Mouse (Mus musculus): ENCODE results near the gene Cntnap1. TPM values are rescaled to one million over a fixed set of nuclear protein-coding genes. Genes with fewer than 3 reads are reported as not detected.
"Not testable (repeated sequence)": the region's sequence is repeated elsewhere in the genome, so short reads cannot be mapped to it uniquely, and the experiment has no call there.

Cntnap1 gene
- polyA plus RNA-seq, 1 experiment: 0.28 TPM

- no peaks in the 10 kb centered on the region for H3K79me3 ChIP-seq (ENCODE audit: low read depth)
- no peak overlapping the region for H3ac ChIP-seq (ENCODE audit: control insufficient read depth, insufficient read length, low read depth)
- no peak overlapping the region for H3K4me3 ChIP-seq (ENCODE audit: insufficient read depth, poor library complexity, severe bottlenecking)
- H3K27me3 ChIP-seq (ENCODE audit: control insufficient read depth, insufficient read depth, insufficient read length): no peaks in the 10 kb centered on the region
- TF ChIP-seq MYOG (IDR thresholded peaks at IDR 0.05; ENCODE audit: control insufficient read depth, extremely low read depth, insufficient read length) (no peak), MYOD1 (IDR thresholded peaks at IDR 0.05; ENCODE audit: control insufficient read depth, insufficient read length, low read depth) (no peak), MAX (IDR thresholded peaks at IDR 0.05) (no peak), CEBPB (IDR thresholded peaks at IDR 0.05; ENCODE audit: low read depth) (no peak), USF1 (IDR thresholded peaks at IDR 0.05; ENCODE audit: low read depth) (no peak), CTCF (IDR thresholded peaks at IDR 0.05; ENCODE audit: control insufficient read depth, insufficient read depth, insufficient read length) (no peak), FOSL1 (IDR thresholded peaks at IDR 0.05; ENCODE audit: insufficient read depth, low read length, poor library complexity, severe bottlenecking) (no peak)
- H3K36me3 ChIP-seq (ENCODE audit: control insufficient read depth, insufficient read depth): no peaks in the 10 kb centered on the region
- H3K79me2 ChIP-seq (ENCODE audit: control insufficient read depth, insufficient read depth): no peaks in the 10 kb centered on the region
Measured at GRCm38 (mm10) chr11:101154648-101155047, 15.7 kb upstream of the Cntnap1 start.

- no peak for TF ChIP-seq CEBPB (IDR thresholded peaks at IDR 0.05; ENCODE audit: low read depth)
- no peak for TF ChIP-seq CTCF (IDR thresholded peaks at IDR 0.05; ENCODE audit: control insufficient read depth, insufficient read depth, insufficient read length)
- no peak for TF ChIP-seq USF1 (IDR thresholded peaks at IDR 0.05; ENCODE audit: low read depth)
- TF ChIP-seq MYOD1 (IDR thresholded peaks at IDR 0.05; ENCODE audit: control insufficient read depth, insufficient read length, low read depth): no peak
- TF ChIP-seq MYOG (IDR thresholded peaks at IDR 0.05; ENCODE audit: control insufficient read depth, extremely low read depth, insufficient read length): no peak
- TF ChIP-seq FOSL1 (IDR thresholded peaks at IDR 0.05; ENCODE audit: insufficient read depth, low read length, poor library complexity, severe bottlenecking): no peak
- no peak for TF ChIP-seq MAX (IDR thresholded peaks at IDR 0.05)
- Histone ChIP-seq H3K27me3 (ENCODE audit: control insufficient read depth, insufficient read depth, insufficient read length) (no peaks in the 10 kb centered on the region), H3K79me3 (ENCODE audit: low read depth) (no peaks in the 10 kb centered on the region), H3K36me3 (ENCODE audit: control insufficient read depth, insufficient read depth) (no peaks in the 10 kb centered on the region), H3K79me2 (ENCODE audit: control insufficient read depth, insufficient read depth) (no peaks in the 10 kb centered on the region), H3K4me3 (ENCODE audit: insufficient read depth, poor library complexity, severe bottlenecking) (no peak overlapping the region), H3ac (ENCODE audit: control insufficient read depth, insufficient read length, low read depth) (no peak overlapping the region)
Measured at GRCm38 (mm10) chr11:101155151-101155550, 15.2 kb upstream of the Cntnap1 start.

GRCm38 (mm10) chr11:101155728-101156371 lies 14.5 kb upstream of the Cntnap1 start, which contains the start of gene Tubg2:
Gene Tubg2 (plus strand): TSS chr11:101155907.
- H3K79me2 ChIP-seq (ENCODE audit: control insufficient read depth, insufficient read depth): no peaks in the 10 kb centered on the region
- H3K79me3 ChIP-seq (ENCODE audit: low read depth): no peaks in the 10 kb centered on the region
- TF ChIP-seq USF1 (IDR thresholded peaks at IDR 0.05; ENCODE audit: low read depth) (no peak), CTCF (IDR thresholded peaks at IDR 0.05; ENCODE audit: control insufficient read depth, insufficient read depth, insufficient read length) (no peak), MAX (IDR thresholded peaks at IDR 0.05) (no peak), MYOD1 (IDR thresholded peaks at IDR 0.05; ENCODE audit: control insufficient read depth, insufficient read length, low read depth) (no peak), MYOG (IDR thresholded peaks at IDR 0.05; ENCODE audit: control insufficient read depth, extremely low read depth, insufficient read length) (no peak), CEBPB (IDR thresholded peaks at IDR 0.05; ENCODE audit: low read depth) (no peak), FOSL1 (IDR thresholded peaks at IDR 0.05; ENCODE audit: insufficient read depth, low read length, poor library complexity, severe bottlenecking) (no peak)
- peak within 1 kb of the TSS; percentile 30 for H3ac ChIP-seq (ENCODE audit: control insufficient read depth, insufficient read length, low read depth)
- no peaks in the 10 kb centered on the region for H3K27me3 ChIP-seq (ENCODE audit: control insufficient read depth, insufficient read depth, insufficient read length)
- no peak within 1 kb of the TSS for H3K4me3 ChIP-seq (ENCODE audit: insufficient read depth, poor library complexity, severe bottlenecking)
- no peaks in the 10 kb centered on the region for H3K36me3 ChIP-seq (ENCODE audit: control insufficient read depth, insufficient read depth)

GRCm38 (mm10) chr11:101160151-101160550 lies 10.2 kb upstream of the Cntnap1 start:
- not testable (repeated sequence) for H3K79me3 ChIP-seq (ENCODE audit: low read depth)

GRCm38 (mm10) chr11:101160981-101161505 lies 9.3 kb upstream of the Cntnap1 start:
- not testable (repeated sequence) for H3K79me3 ChIP-seq (ENCODE audit: low read depth); H3K79me2 ChIP-seq (ENCODE audit: control insufficient read depth, insufficient read depth); H3K4me3 ChIP-seq (ENCODE audit: insufficient read depth, poor library complexity, severe bottlenecking); H3ac ChIP-seq (ENCODE audit: control insufficient read depth, insufficient read length, low read depth); H3K27me3 ChIP-seq (ENCODE audit: control insufficient read depth, insufficient read depth, insufficient read length)
- peaks cover 38% of the 10 kb centered on the region for H3K36me3 ChIP-seq (ENCODE audit: control insufficient read depth, insufficient read depth)

More at GRCm38 (mm10) chr11:101160151-101160550, 10.2 kb upstream of the Cntnap1 start:
- not testable (repeated sequence) for H3ac ChIP-seq (ENCODE audit: control insufficient read depth, insufficient read length, low read depth); H3K27me3 ChIP-seq (ENCODE audit: control insufficient read depth, insufficient read depth, insufficient read length); H3K4me3 ChIP-seq (ENCODE audit: insufficient read depth, poor library complexity, severe bottlenecking); H3K79me2 ChIP-seq (ENCODE audit: control insufficient read depth, insufficient read depth)
- peaks cover 29% of the 10 kb centered on the region for H3K36me3 ChIP-seq (ENCODE audit: control insufficient read depth, insufficient read depth)

- H3K36me3 ChIP-seq (ENCODE audit: control insufficient read depth, insufficient read depth): peaks cover 42% of the 10 kb centered on the region
- H3K4me3 ChIP-seq (ENCODE audit: insufficient read depth, poor library complexity, severe bottlenecking): no peak overlapping the region
- H3K27me3 ChIP-seq (ENCODE audit: control insufficient read depth, insufficient read depth, insufficient read length): no peaks in the 10 kb centered on the region
- TF ChIP-seq FOSL1 (IDR thresholded peaks at IDR 0.05; ENCODE audit: insufficient read depth, low read length, poor library complexity, severe bottlenecking): no peak
- no peak for TF ChIP-seq USF1 (IDR thresholded peaks at IDR 0.05; ENCODE audit: low read depth)
- TF ChIP-seq CTCF (IDR thresholded peaks at IDR 0.05; ENCODE audit: control insufficient read depth, insufficient read depth, insufficient read length): no peak
- no peak for TF ChIP-seq CEBPB (IDR thresholded peaks at IDR 0.05; ENCODE audit: low read depth)
- no peak for TF ChIP-seq MAX (IDR thresholded peaks at IDR 0.05)
- no peak for TF ChIP-seq MYOD1 (IDR thresholded peaks at IDR 0.05; ENCODE audit: control insufficient read depth, insufficient read length, low read depth)
- no peak for TF ChIP-seq MYOG (IDR thresholded peaks at IDR 0.05; ENCODE audit: control insufficient read depth, extremely low read depth, insufficient read length)
- no peaks in the 10 kb centered on the region for H3K79me2 ChIP-seq (ENCODE audit: control insufficient read depth, insufficient read depth)
- H3ac ChIP-seq (ENCODE audit: control insufficient read depth, insufficient read length, low read depth): no peak overlapping the region
- no peaks in the 10 kb centered on the region for H3K79me3 ChIP-seq (ENCODE audit: low read depth)
Measured at GRCm38 (mm10) chr11:101161551-101161950, 8.8 kb upstream of the Cntnap1 start.
